Mouse (Mus musculus): ENCODE results near the gene Slc10a3.
A peak's percentile ranks its signal among the peaks of the same experiment; 100 is the strongest.
"Not testable (repeated sequence)": the region's sequence is repeated elsewhere in the genome, so short reads cannot be mapped to it uniquely, and the experiment has no call there.

Gene Slc10a3

GRCm38 (mm10) chrX:74372888-74373549 is at the start of gene Slc10a3, which contains the start of gene Ubl4a:
Slc10a3 (minus strand) TSS chrX:74373349.
Ubl4a (minus strand) TSS chrX:74373218.
- DNase-seq: peak; percentile 85

- peak; percentile 72 for DNase-seq
Observed at GRCm38 (mm10) chrX:74413377-74413776, 40.2 kb upstream of the Slc10a3 start.

GRCm38 (mm10) chrX:74408340-74408739 is 35.2 kb upstream of the Slc10a3 start:
- DNase-seq: no peak

- no peak for DNase-seq
Observed at GRCm38 (mm10) chrX:74400136-74400535, 27.0 kb upstream of the Slc10a3 start.

GRCm38 (mm10) chrX:74392535-74393443 is 19.6 kb upstream of the Slc10a3 start, which contains the start of the genes Fam3a and Ikbkg:
Fam3a (minus strand) TSS chrX:74393272.
Ikbkg (plus strand) TSS chrX:74393290.
- peak; percentile 88 for DNase-seq

GRCm38 (mm10) chrX:74388153-74388552 is 15.0 kb upstream of the Slc10a3 start:
- no peak for DNase-seq

- no peak for DNase-seq
Observed at GRCm38 (mm10) chrX:74384451-74384850, 11.3 kb upstream of the Slc10a3 start.

- peak; percentile 77 for DNase-seq
Observed at GRCm38 (mm10) chrX:74368209-74368909, 4.8 kb downstream of the Slc10a3 start.

GRCm38 (mm10) chrX:74367512-74367911 is 5.6 kb downstream of the Slc10a3 start:
- no peak for DNase-seq

- DNase-seq: no peak
Observed at GRCm38 (mm10) chrX:74359171-74359570, 14.0 kb downstream of the Slc10a3 start.

GRCm38 (mm10) chrX:74357069-74357468 is 16.1 kb downstream of the Slc10a3 start:
- not testable (repeated sequence) for DNase-seq

GRCm38 (mm10) chrX:74353467-74353770 is 19.7 kb downstream of the Slc10a3 start, which contains the start of gene Lage3:
Lage3 (minus strand) TSS chrX:74353618.
- DNase-seq: peak; percentile 85

GRCm38 (mm10) chrX:74352645-74353466 is 20.3 kb downstream of the Slc10a3 start:
- no peak for DNase-seq

- peak; percentile 41 for DNase-seq
Observed at GRCm38 (mm10) chrX:74330166-74330930, 42.8 kb downstream of the Slc10a3 start.

- no peak for DNase-seq
Observed at GRCm38 (mm10) chrX:74329215-74329671, 43.9 kb downstream of the Slc10a3 start.

GRCm38 (mm10) chrX:74328725-74329161 is 44.4 kb downstream of the Slc10a3 start, which contains the start of gene Plxna3:
Plxna3 (plus strand) TSS chrX:74329066.
- DNase-seq: peak; percentile 74

Data from cerebellum, adult 9-11 months (tissue).